Mouse (Mus musculus) T-helper 2 cell (primary cell): ENCODE data around the gene Ceacam1.
"Not testable (repeated sequence)": the region's sequence is repeated elsewhere in the genome, so short reads cannot be mapped to it uniquely, and the experiment has no call there.

Experiments
- in situ Hi-C: fragments of 300-600 bp; cut with MboI, MseI; formaldehyde crosslinking; loops from one replicate; pipeline ENCODE4 v1.15.1; 2025; ENCODE audit warnings: high pct_unique_total_duplicates

The Ceacam1 gene

GRCm38 (mm10) chr7:25439978-25440815, 37.2 kb downstream of the Ceacam1 start:
- in situ Hi-C loops = no loop called here

- in situ Hi-C loops = no loop called here
Measured at GRCm38 (mm10) chr7:25439124-25439822, 38.1 kb downstream of the Ceacam1 start.

- in situ Hi-C loops = no loop called here
Measured at GRCm38 (mm10) chr7:25436704-25437103, 40.7 kb downstream of the Ceacam1 start.

GRCm38 (mm10) chr7:25436226-25436625, 41.2 kb downstream of the Ceacam1 start:
- in situ Hi-C loops = no loop called here

GRCm38 (mm10) chr7:25435546-25435851, 41.9 kb downstream of the Ceacam1 start:
- in situ Hi-C loops = no loop called here

- in situ Hi-C loops = loop anchor here (5.0 kb wide), 1 partner anchor 162 kb away; no protein-coding TSS in a partner anchor
Measured at GRCm38 (mm10) chr7:25434654-25435545, 42.5 kb downstream of the Ceacam1 start.

- in situ Hi-C loops = loop anchor here (5.0 kb wide), 1 partner anchor 163 kb away; no protein-coding TSS in a partner anchor
Measured at GRCm38 (mm10) chr7:25433781-25434560, 43.4 kb downstream of the Ceacam1 start.

GRCm38 (mm10) chr7:25433007-25433541, 44.3 kb downstream of the Ceacam1 start:
- in situ Hi-C loops = loop anchor here (5.0 kb wide), 1 partner anchor 164 kb away; no protein-coding TSS in a partner anchor

- in situ Hi-C loops = loop anchor here (5.0 kb wide), 1 partner anchor 165 kb away; no protein-coding TSS in a partner anchor
Measured at GRCm38 (mm10) chr7:25432381-25432780, 45.0 kb downstream of the Ceacam1 start.

- in situ Hi-C loops = loop anchor here (5.0 kb wide), 1 partner anchor 167 kb away; no protein-coding TSS in a partner anchor
Measured at GRCm38 (mm10) chr7:25429886-25430784, 47.3 kb downstream of the Ceacam1 start.

- in situ Hi-C loops = no loop called here
Measured at GRCm38 (mm10) chr7:25428321-25428720, 49.1 kb downstream of the Ceacam1 start.

- in situ Hi-C loops = no loop called here
Measured at GRCm38 (mm10) chr7:25427144-25427543, 50.3 kb downstream of the Ceacam1 start.

GRCm38 (mm10) chr7:25426380-25426779, 51.0 kb downstream of the Ceacam1 start:
- in situ Hi-C loops = not testable (repeated sequence)

- in situ Hi-C loops = loop anchor here (5.0 kb wide), 1 partner anchor 53 kb away; the partner anchor contains the start of gene Ceacam1
Measured at GRCm38 (mm10) chr7:25424429-25424828, 53.0 kb downstream of the Ceacam1 start.

GRCm38 (mm10) chr7:25422286-25422841, 55.0 kb downstream of the Ceacam1 start:
- in situ Hi-C loops = loop anchor here (5.0 kb wide), 1 partner anchor 55 kb away; the partner anchor contains the start of gene Ceacam1

GRCm38 (mm10) chr7:25419943-25420342, 57.5 kb downstream of the Ceacam1 start:
- in situ Hi-C loops = loop anchor here (5.0 kb wide), 1 partner anchor 57 kb away; the partner anchor contains the start of gene Ceacam1

- in situ Hi-C loops = no loop called here
Measured at GRCm38 (mm10) chr7:25419536-25419935, 57.9 kb downstream of the Ceacam1 start.

- in situ Hi-C loops = no loop called here
Measured at GRCm38 (mm10) chr7:25417597-25417996, 59.8 kb downstream of the Ceacam1 start.
